Mouse (Mus musculus) stomach, embryonic 16.5 days (tissue): ENCODE measurements around the gene Pga5. TPM values are rescaled to one million over a fixed set of nuclear protein-coding genes. Genes with fewer than 3 reads are reported as not detected.

Source experiments
- ATAC-seq: fragments of 200-750 bp; cut with Nextera tagmentation; 2 replicates; pipeline ENCODE4 v1.8.0; 2017; ENCODE audit warnings: moderate number of reproducible peaks, moderate TSS enrichment; ENCODE audit not compliant: insufficient read depth, low FRiP score
- H3K27ac ChIP-seq: fragments of 300-500 bp; sonication (generic); 2 replicates; pipeline ENCODE4 v1.5.1; 2014; ENCODE audit warnings: low read length
- H3K27me3 ChIP-seq: fragments of 300-500 bp; sonication (generic); 2 replicates; pipeline ENCODE4 v1.6.1; 2014; ENCODE audit warnings: low read length, control low read depth, mixed read lengths; ENCODE audit not compliant: control insufficient read depth, insufficient read depth
- H3K36me3 ChIP-seq: fragments of 300-500 bp; sonication (generic); 2 replicates; pipeline ENCODE4 v1.6.1; 2014; ENCODE audit warnings: low read length; ENCODE audit not compliant: control insufficient read depth, insufficient read depth
- H3K4me1 ChIP-seq: fragments of 300-500 bp; sonication (generic); 2 replicates; pipeline ENCODE4 v1.6.1; 2014; ENCODE audit warnings: low read length, control low read depth, mixed read lengths; ENCODE audit not compliant: control insufficient read depth, insufficient read depth
- H3K4me2 ChIP-seq: fragments of 300-500 bp; sonication (generic); 2 replicates; pipeline ENCODE4 v1.6.1; 2014; ENCODE audit warnings: low read depth, low read length, mixed read lengths
- H3K4me3 ChIP-seq: fragments of 300-500 bp; sonication (generic); replicated peaks from 2 replicates; pipeline ENCODE4 v1.5.1; 2014; ENCODE audit warnings: mild to moderate bottlenecking, low read length
- H3K9ac ChIP-seq: fragments of 300-500 bp; sonication (generic); 2 replicates; pipeline ENCODE4 v1.6.1; 2014; ENCODE audit warnings: low read length
- H3K9me3 ChIP-seq: fragments of 300-500 bp; sonication (generic); replicated peaks from 2 replicates; pipeline ENCODE4 v1.6.1; 2016; ENCODE audit warnings: low read length, control low read depth; ENCODE audit not compliant: control insufficient read depth
- WGBS: fragments of 180-500 bp; shearing (Covaris S2); extraction: QIAGEN DNeasy Blood & Tissue Kit; methylation state at CpG from one replicate; pipeline ENCODE4 v1.1.7; 2014; 5-methylcytosine and 5-hydroxymethylcytosine counted together
- polyA plus RNA-seq: library from polyadenylated mRNA; unstranded; fragments of >200 nt; fragmentation: Nextera tagmentation; extraction: Ambion mirVana; gene quantifications from 2 replicates; pipeline ENCODE4 v1.2.1, GENCODE M21; 2015

Pga5 gene
- polyA plus RNA-seq, 1 experiment from 2014 or later = 139 TPM

DNA sequence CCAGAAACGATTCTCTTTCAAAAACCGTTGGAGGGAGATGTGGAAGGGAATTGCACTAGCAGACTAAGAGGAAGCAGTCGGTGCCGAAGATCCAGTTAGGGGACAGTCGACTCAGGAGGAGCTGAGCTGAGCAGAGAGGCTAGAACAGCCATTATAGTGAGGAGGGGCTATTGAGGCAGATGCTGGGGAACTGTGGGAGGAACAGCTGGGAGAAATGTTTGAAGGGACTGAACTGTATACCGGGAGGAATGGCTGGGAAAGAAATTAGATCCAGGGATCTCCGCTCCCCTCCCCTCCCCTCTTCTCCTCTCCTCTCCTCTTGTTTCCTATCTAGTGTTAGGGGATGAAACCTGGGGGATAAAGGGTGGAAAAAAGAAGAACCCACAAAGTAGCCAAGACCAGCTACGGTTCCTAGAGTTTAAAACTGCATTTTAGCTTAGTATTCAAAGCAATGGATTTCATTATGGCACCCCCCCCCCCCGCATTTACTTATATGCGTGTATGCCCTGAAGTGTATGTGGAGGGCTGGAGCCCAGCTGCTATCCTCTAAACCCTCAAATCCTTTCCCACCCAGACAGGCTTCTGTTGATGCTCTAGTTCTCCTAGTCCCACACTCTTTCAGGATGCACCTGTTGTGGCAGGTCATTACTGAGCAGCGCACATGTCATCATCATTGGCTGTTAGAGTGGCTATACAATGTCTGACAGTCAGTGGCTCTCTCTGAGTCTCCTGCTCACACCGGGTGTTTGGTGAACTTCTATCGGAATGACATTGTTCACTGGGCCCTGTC is 37.1 kb downstream of the Pga5 start:
- no peak overlapping the region for H3K4me3 ChIP-seq
- no peak overlapping the region for H3K9ac ChIP-seq
- no peak for ATAC-seq
- no peaks in the 10 kb centered on the region for H3K9me3 ChIP-seq
- 49% methylated on average over 13 of the region's 13 CpGs for WGBS
- no peak overlapping the region for H3K27ac ChIP-seq
- no peaks in the 10 kb centered on the region; the same call in 1 of the 2 replicates for H3K27me3 ChIP-seq
- H3K4me1 ChIP-seq = no peaks in the 10 kb centered on the region; the same call in 1 of the 2 replicates
- no peaks in the 10 kb centered on the region for H3K36me3 ChIP-seq
- no peak overlapping the region for H3K4me2 ChIP-seq

DNA sequence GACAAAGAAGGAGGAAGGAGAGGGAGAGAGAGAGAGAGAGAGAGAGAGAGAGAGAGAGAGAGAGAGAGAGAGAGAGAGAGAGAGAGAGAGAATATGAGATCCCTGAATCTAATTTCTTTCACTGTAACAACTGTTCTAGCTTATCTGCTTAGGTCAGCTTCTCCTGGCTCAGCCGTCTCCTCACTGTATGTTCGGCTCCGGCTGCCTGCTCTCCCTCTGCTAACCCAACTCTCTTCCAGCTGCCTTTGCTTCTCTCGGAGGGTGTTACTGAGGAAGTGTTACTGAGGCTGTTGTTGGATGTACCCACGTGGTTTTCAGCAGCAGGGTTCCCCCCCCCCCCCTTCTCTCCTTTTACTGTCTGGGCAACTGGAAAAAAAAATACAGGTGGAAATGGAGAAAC is 37.8 kb downstream of the Pga5 start:
- Histone ChIP-seq H3K9ac (no peak overlapping the region), H3K4me1 (peaks cover 4% of the 10 kb centered on the region; the same call in 1 of the 2 replicates), H3K9me3 (no peaks in the 10 kb centered on the region), H3K4me2 (no peak overlapping the region), H3K27ac (no peak overlapping the region), H3K36me3 (no peaks in the 10 kb centered on the region), H3K4me3 (no peak overlapping the region), H3K27me3 (no peaks in the 10 kb centered on the region; the same call in 1 of the 2 replicates)
- WGBS = 8% methylated on average over 5 of the region's 5 CpGs
- ATAC-seq = no peak

- ATAC-seq = no peak
- no peak overlapping the region for H3K4me3 ChIP-seq
- no peaks in the 10 kb centered on the region for H3K36me3 ChIP-seq
- H3K27me3 ChIP-seq = no peaks in the 10 kb centered on the region; the same call in 1 of the 2 replicates
- 60% methylated on average over 7 of the region's 7 CpGs for WGBS
- H3K9ac ChIP-seq = no peak overlapping the region
- no peak overlapping the region for H3K4me2 ChIP-seq
- H3K9me3 ChIP-seq = no peaks in the 10 kb centered on the region
- H3K27ac ChIP-seq = no peak overlapping the region
- H3K4me1 ChIP-seq = peaks cover 15% of the 10 kb centered on the region
Measured at GRCm38 (mm10) chr19:10637840-10638239, 40.0 kb downstream of the Pga5 start.

GRCm38 (mm10) chr19:10634872-10635318 is 43.0 kb downstream of the Pga5 start:
- no peaks in the 10 kb centered on the region for H3K27me3 ChIP-seq
- WGBS = 5% methylated on average over 21 of the region's 21 CpGs
- H3K27ac ChIP-seq = peak overlapping the region; percentile 8; the same call in 1 of the 2 replicates

GRCm38 (mm10) chr19:10634106-10634871 is 43.6 kb downstream of the Pga5 start, which contains the start of gene Vwce:
Gene Vwce (plus strand): TSS chr19:10634213.
- 0 out of 2 replicates have a peak, but pooled peaks cover 3% of the 10 kb centered on the region for H3K36me3 ChIP-seq
- H3K9me3 ChIP-seq = no peaks in the 10 kb centered on the region
- peak within 1 kb of the TSS; percentile 62 for H3K9ac ChIP-seq
- peak within 1 kb of the TSS; percentile 81 for H3K4me2 ChIP-seq
- H3K4me3 ChIP-seq = peak within 1 kb of the TSS; percentile 46
- H3K27me3 ChIP-seq = no peaks in the 10 kb centered on the region
- peaks cover 15% of the 10 kb centered on the region for H3K4me1 ChIP-seq
- H3K27ac ChIP-seq = no peak within 1 kb of the TSS; the same call in 1 of the 2 replicates
- peak; percentile 71 for ATAC-seq
- 2% methylated on average over 32 of the region's 32 CpGs for WGBS

More at GRCm38 (mm10) chr19:10634872-10635318, 43.0 kb downstream of the Pga5 start:
- H3K4me3 ChIP-seq = peak overlapping the region; percentile 46
- H3K36me3 ChIP-seq = no peaks in the 10 kb centered on the region
- H3K4me1 ChIP-seq = peaks cover 15% of the 10 kb centered on the region
- H3K9ac ChIP-seq = peak overlapping the region; percentile 62
- ATAC-seq = peak; percentile 90
- peak overlapping the region; percentile 81 for H3K4me2 ChIP-seq
- no peaks in the 10 kb centered on the region for H3K9me3 ChIP-seq

Other genes starting within 250 kb of the Pga5 start
- gene Lrrc10b, start 220.6 kb downstream of the Pga5 start, polyA plus RNA-seq = 0.32 and 0.41 TPM in 2 replicates
- 0.31 TPM in 1 of 2 replicates, not detected in the other for gene Ppp1r32, start 195.1 kb downstream of the Pga5 start, polyA plus RNA-seq
- 39.2 and 41.0 TPM in 2 replicates for gene Cpsf7, start 152.8 kb downstream of the Pga5 start, polyA plus RNA-seq
- gene Sdhaf2, start 151.9 kb downstream of the Pga5 start, polyA plus RNA-seq = 50.6 and 53.1 TPM in 2 replicates
- gene Tmem216, start 121.8 kb downstream of the Pga5 start, polyA plus RNA-seq = 28.9 and 29.8 TPM in 2 replicates
- gene Cyb561a3, start 100.9 kb downstream of the Pga5 start, polyA plus RNA-seq = 22.6 and 26.4 TPM in 2 replicates
- 24.6 and 25.0 TPM in 2 replicates for gene Tmem138, start 100.7 kb downstream of the Pga5 start, polyA plus RNA-seq
- 317 and 357 TPM in 2 replicates for gene Ddb1, start 72.7 kb downstream of the Pga5 start, polyA plus RNA-seq
- 19.3 and 19.4 TPM in 2 replicates for gene Tkfc, start 72.4 kb downstream of the Pga5 start, polyA plus RNA-seq
- 1.2 and 2.0 TPM in 2 replicates for gene Vwce, start 43.9 kb downstream of the Pga5 start, polyA plus RNA-seq
- 48.7 and 60.3 TPM in 2 replicates for gene Vps37c, start 10.7 kb upstream of the Pga5 start, polyA plus RNA-seq
- gene Cd5, start 60.9 kb upstream of the Pga5 start, polyA plus RNA-seq = 3.3 and 3.8 TPM in 2 replicates
- 0.50 and 0.58 TPM in 2 replicates for gene Cd6, start 152.0 kb upstream of the Pga5 start, polyA plus RNA-seq
- gene Slc15a3, start 161.7 kb upstream of the Pga5 start, polyA plus RNA-seq = 0.52 and 0.70 TPM in 2 replicates
- 66.3 and 70.6 TPM in 2 replicates for gene Tmem132a, start 191.9 kb upstream of the Pga5 start, polyA plus RNA-seq
- gene Tmem109, start 203.9 kb upstream of the Pga5 start, polyA plus RNA-seq = 147 and 169 TPM in 2 replicates
- gene Prpf19, start 217.2 kb upstream of the Pga5 start, polyA plus RNA-seq = 36.8 and 40.6 TPM in 2 replicates
- gene Zp1, start 242.6 kb upstream of the Pga5 start, polyA plus RNA-seq = not detected in 2 replicates